Mouse (Mus musculus) c-Kit-positive CD71-positive TER-119-positive erythroid progenitor cells, embryonic 14.5 days (primary cell): Measurements from ENCODE around the gene Sh3rf1.

Experiments
- DNase-seq: peaks from one replicate; pipeline ENCODE4 v3.0.0-alpha.2; 2013; ENCODE audit warnings: low spot score

Gene Sh3rf1

GRCm38 (mm10) chr8:61324363-61324914 lies 100.8 kb downstream of the Sh3rf1 start:
- DNase-seq, result no peak

- DNase-seq, result no peak
Observed at GRCm38 (mm10) chr8:61325014-61325715, 101.5 kb downstream of the Sh3rf1 start.

- DNase-seq, result no peak
Observed at GRCm38 (mm10) chr8:61326281-61326680, 102.6 kb downstream of the Sh3rf1 start.

GRCm38 (mm10) chr8:61327333-61327732 lies 103.7 kb downstream of the Sh3rf1 start:
- no peak for DNase-seq

GRCm38 (mm10) chr8:61339629-61340028 lies 116.0 kb downstream of the Sh3rf1 start:
- no peak for DNase-seq

GRCm38 (mm10) chr8:61340283-61340984 lies 116.8 kb downstream of the Sh3rf1 start:
- DNase-seq, result no peak

GRCm38 (mm10) chr8:61341587-61342441 lies 118.1 kb downstream of the Sh3rf1 start:
- no peak for DNase-seq

- DNase-seq, result no peak
Observed at GRCm38 (mm10) chr8:61342473-61343026, 118.9 kb downstream of the Sh3rf1 start.

GRCm38 (mm10) chr8:61344435-61344834 lies 120.8 kb downstream of the Sh3rf1 start:
- no peak for DNase-seq

- DNase-seq, result no peak
Observed at GRCm38 (mm10) chr8:61346941-61347340, 123.3 kb downstream of the Sh3rf1 start.

GRCm38 (mm10) chr8:61347526-61347925 lies 123.9 kb downstream of the Sh3rf1 start:
- no peak for DNase-seq

- no peak for DNase-seq
Observed at GRCm38 (mm10) chr8:61348029-61348428, 124.4 kb downstream of the Sh3rf1 start.

GRCm38 (mm10) chr8:61348518-61348917 lies 124.8 kb downstream of the Sh3rf1 start:
- no peak for DNase-seq

- DNase-seq, result no peak
Observed at GRCm38 (mm10) chr8:61350443-61350842, 126.8 kb downstream of the Sh3rf1 start.

GRCm38 (mm10) chr8:61351638-61352037 lies 128.0 kb downstream of the Sh3rf1 start:
- DNase-seq, result no peak

GRCm38 (mm10) chr8:61355503-61355902 lies 131.8 kb downstream of the Sh3rf1 start:
- DNase-seq, result no peak

- DNase-seq, result no peak
Observed at GRCm38 (mm10) chr8:61359004-61359403, 135.3 kb downstream of the Sh3rf1 start.

GRCm38 (mm10) chr8:61359851-61360272 lies 136.2 kb downstream of the Sh3rf1 start:
- no peak for DNase-seq

GRCm38 (mm10) chr8:61360362-61360761 lies 136.7 kb downstream of the Sh3rf1 start:
- DNase-seq, result no peak

- DNase-seq, result no peak
Observed at GRCm38 (mm10) chr8:61361476-61361875, 137.8 kb downstream of the Sh3rf1 start.

GRCm38 (mm10) chr8:61362301-61362913 lies 138.7 kb downstream of the Sh3rf1 start:
- no peak for DNase-seq

- DNase-seq, result no peak
Observed at GRCm38 (mm10) chr8:61373303-61373702, 149.6 kb downstream of the Sh3rf1 start.
